Mouse (Mus musculus) forebrain, embryonic 11.5 days (tissue): ENCODE data around the gene Odf3b. TPM values are rescaled to one million over a fixed set of nuclear protein-coding genes. Genes with fewer than 3 reads are reported as not detected.

ENCODE experiments used
- ATAC-seq: fragments of 200-750 bp; cut with Nextera tagmentation; replicated peaks from 2 replicates; pipeline ENCODE4 v1.8.0; 2017; ENCODE audit warnings: moderate TSS enrichment; ENCODE audit not compliant: low FRiP score
- DNase-seq: peaks from one replicate; pipeline ENCODE4 v3.0.0-alpha.2; 2017; ENCODE audit warnings: low spot score
- H3K27ac ChIP-seq: fragments of 300-500 bp; sonication (generic); 2 replicates; pipeline ENCODE4 v1.5.1; 2014; ENCODE audit warnings: low read depth, low read length
- H3K27me3 ChIP-seq: fragments of 300-500 bp; sonication (generic); 2 replicates; pipeline ENCODE4 v1.6.1; 2014; ENCODE audit warnings: mild to moderate bottlenecking, low read length, mixed read lengths; ENCODE audit not compliant: control insufficient read depth, insufficient read depth
- H3K36me3 ChIP-seq: fragments of 300-500 bp; sonication (generic); 2 replicates; pipeline ENCODE4 v1.6.1; 2014; ENCODE audit warnings: mild to moderate bottlenecking, low read length, moderate library complexity, mixed read lengths; ENCODE audit not compliant: control insufficient read depth, insufficient read depth
- H3K4me1 ChIP-seq: fragments of 300-500 bp; sonication (generic); replicated peaks from 2 replicates; pipeline ENCODE4 v1.6.1; 2014; ENCODE audit warnings: low read length, mixed read lengths; ENCODE audit not compliant: control insufficient read depth, insufficient read depth
- H3K4me2 ChIP-seq: fragments of 300-500 bp; sonication (generic); 2 replicates; pipeline ENCODE4 v1.6.1; 2014; ENCODE audit warnings: low read depth, mild to moderate bottlenecking, low read length, moderate library complexity, mixed read lengths; ENCODE audit not compliant: severe bottlenecking
- H3K4me3 ChIP-seq: fragments of 300-500 bp; sonication (generic); 2 replicates; pipeline ENCODE4 v1.5.1; 2014; ENCODE audit warnings: low read depth, low read length
- H3K9ac ChIP-seq: fragments of 300-500 bp; sonication (generic); 2 replicates; pipeline ENCODE4 v1.6.1; 2014; ENCODE audit warnings: low read length
- H3K9me3 ChIP-seq: fragments of 300-500 bp; sonication (generic); 2 replicates; pipeline ENCODE4 v1.6.1; 2016; ENCODE audit warnings: low read length, mixed read lengths; ENCODE audit not compliant: control insufficient read depth
- WGBS: fragments of 180-500 bp; shearing (Covaris S2); extraction: QIAGEN DNeasy Blood & Tissue Kit; methylation state at CpG from one replicate; pipeline ENCODE4 v1.1.7; 2014; 5-methylcytosine and 5-hydroxymethylcytosine counted together
- polyA plus RNA-seq: library from polyadenylated mRNA; unstranded; fragments of >200 nt; fragmentation: Nextera tagmentation; extraction: Ambion mirVana; gene quantifications from 2 replicates; pipeline ENCODE4 v1.2.1, GENCODE M21; 2014

Odf3b gene
- polyA plus RNA-seq, 1 experiment from 2014 or later, result 0.37 TPM

- Histone ChIP-seq H3K27ac (peak overlapping the region; percentile 80), H3K4me3 (peak overlapping the region; percentile 63), H3K9ac (peak overlapping the region; percentile 83), H3K36me3 (peaks cover 23% of the 10 kb centered on the region), H3K27me3 (peaks cover 22% of the 10 kb centered on the region), H3K9me3 (no peaks in the 10 kb centered on the region), H3K4me2 (peak overlapping the region; percentile 89), H3K4me1 (peaks cover 4% of the 10 kb centered on the region)
- ATAC-seq (peak; percentile 72), DNase-seq (peak; percentile 89)
- WGBS, result 2% methylated on average over 35 of the region's 35 CpGs
Measured at GRCm38 (mm10) chr15:89373027-89373761, 5.9 kb downstream of the Odf3b start.

- Histone ChIP-seq H3K27me3 (peaks cover 16% of the 10 kb centered on the region), H3K4me1 (peaks cover 4% of the 10 kb centered on the region), H3K4me2 (no peak overlapping the region), H3K27ac (no peak overlapping the region), H3K36me3 (peaks cover 26% of the 10 kb centered on the region), H3K4me3 (peak overlapping the region; percentile 63; the same call in 1 of the 2 replicates), H3K9ac (no peak overlapping the region), H3K9me3 (no peaks in the 10 kb centered on the region)
- DNase-seq, result peak; percentile 49
- WGBS, result 85% methylated on average over 7 of the region's 7 CpGs
- ATAC-seq, result no peak
Measured at GRCm38 (mm10) chr15:89372536-89372935, 6.5 kb downstream of the Odf3b start.

GRCm38 (mm10) chr15:89372068-89372467, 7.0 kb downstream of the Odf3b start:
- ATAC-seq, result no peak
- H3K9me3 ChIP-seq, result no peaks in the 10 kb centered on the region
- H3K27ac ChIP-seq, result no peak overlapping the region
- no peak overlapping the region for H3K4me2 ChIP-seq
- H3K36me3 ChIP-seq, result peaks cover 29% of the 10 kb centered on the region
- peak; percentile 54 for DNase-seq
- H3K27me3 ChIP-seq, result peaks cover 11% of the 10 kb centered on the region
- peaks cover 4% of the 10 kb centered on the region for H3K4me1 ChIP-seq
- H3K9ac ChIP-seq, result no peak overlapping the region
- 93% methylated on average over 13 of the region's 13 CpGs for WGBS
- 0 out of 2 replicates have a peak overlapping the region, but pooled peaks have one; percentile 63 for H3K4me3 ChIP-seq

GRCm38 (mm10) chr15:89365141-89365551, 13.9 kb downstream of the Odf3b start:
- no peak overlapping the region for H3K27ac ChIP-seq
- 94% methylated on average over 4 of the region's 4 CpGs for WGBS
- no peak for ATAC-seq
- H3K4me1 ChIP-seq, result no peaks in the 10 kb centered on the region
- DNase-seq, result peak; percentile 47
- H3K9me3 ChIP-seq, result no peaks in the 10 kb centered on the region
- H3K9ac ChIP-seq, result no peak overlapping the region
- H3K27me3 ChIP-seq, result no peaks in the 10 kb centered on the region
- peaks cover 45% of the 10 kb centered on the region for H3K36me3 ChIP-seq
- H3K4me3 ChIP-seq, result no peak overlapping the region
- no peak overlapping the region for H3K4me2 ChIP-seq

- H3K27ac ChIP-seq, result no peak overlapping the region
- DNase-seq, result no peak
- H3K27me3 ChIP-seq, result no peaks in the 10 kb centered on the region
- no peak for ATAC-seq
- no peak overlapping the region for H3K4me2 ChIP-seq
- H3K36me3 ChIP-seq, result peaks cover 34% of the 10 kb centered on the region
- WGBS, result 97% methylated on average over 7 of the region's 7 CpGs
- H3K9ac ChIP-seq, result no peak overlapping the region
- no peak overlapping the region for H3K4me3 ChIP-seq
- H3K9me3 ChIP-seq, result no peaks in the 10 kb centered on the region
- no peaks in the 10 kb centered on the region; the same call in 1 of the 2 replicates for H3K4me1 ChIP-seq
Measured at GRCm38 (mm10) chr15:89363051-89363450, 16.0 kb downstream of the Odf3b start.

- Histone ChIP-seq H3K4me3 (no peak overlapping the region), H3K4me2 (no peak overlapping the region), H3K9ac (no peak overlapping the region), H3K9me3 (no peaks in the 10 kb centered on the region), H3K4me1 (peaks cover 12% of the 10 kb centered on the region), H3K36me3 (peaks cover 7% of the 10 kb centered on the region), H3K27ac (no peak overlapping the region), H3K27me3 (no peaks in the 10 kb centered on the region)
- DNase-seq (no peak), ATAC-seq (no peak)
- WGBS, result 94% methylated on average over 3 of the region's 3 CpGs
Measured at GRCm38 (mm10) chr15:89358784-89359183, 20.3 kb downstream of the Odf3b start.

GRCm38 (mm10) chr15:89356372-89356771, 22.7 kb downstream of the Odf3b start:
- Histone ChIP-seq H3K4me2 (peak overlapping the region; percentile 50), H3K4me1 (peaks cover 12% of the 10 kb centered on the region), H3K27ac (peak overlapping the region; percentile 80; the same call in 1 of the 2 replicates), H3K9me3 (no peaks in the 10 kb centered on the region), H3K36me3 (peaks cover 15% of the 10 kb centered on the region), H3K4me3 (peak overlapping the region; percentile 79), H3K27me3 (no peaks in the 10 kb centered on the region), H3K9ac (peak overlapping the region; percentile 90)
- peak; percentile 80 for ATAC-seq
- under 1% methylated on average over 15 of the region's 15 CpGs for WGBS
- peak; percentile 94 for DNase-seq

GRCm38 (mm10) chr15:89355241-89356187, 23.6 kb downstream of the Odf3b start, which contains the start of the genes Lmf2 and Ncaph2:
Gene Lmf2, minus strand, starts transcription at chr15:89355659.
Gene Ncaph2, plus strand, starts transcription at chr15:89355719.
- Histone ChIP-seq H3K27me3 (no peaks in the 10 kb centered on the region), H3K27ac (peak within 1 kb of the TSS; percentile 80), H3K9me3 (no peaks in the 10 kb centered on the region), H3K4me1 (peaks cover 12% of the 10 kb centered on the region), H3K4me3 (peak within 1 kb of the TSS; percentile 79), H3K9ac (peak within 1 kb of the TSS; percentile 90), H3K36me3 (peaks cover 12% of the 10 kb centered on the region), H3K4me2 (peak within 1 kb of the TSS; percentile 77)
- DNase-seq, result peak; percentile 99
- WGBS, result under 1% methylated on average over 64 of the region's 64 CpGs
- ATAC-seq, result peak; percentile 91
